Mouse (Mus musculus) neural tube, embryonic 10.5 days (tissue): ENCODE results near the gene Serpinf2.

Experiments used
- DNase-seq: peaks from one replicate; pipeline ENCODE4 v3.0.0-alpha.2; 2017; ENCODE audit warnings: low spot score; ENCODE audit errors: extremely low spot score

Serpinf2 gene

GRCm38 (mm10) chr11:75431307-75431706 lies 8.1 kb downstream of the Serpinf2 start:
- DNase-seq: no peak

GRCm38 (mm10) chr11:75429019-75429705 lies 10.2 kb downstream of the Serpinf2 start:
- DNase-seq: no peak

GRCm38 (mm10) chr11:75424459-75424858 lies 14.9 kb downstream of the Serpinf2 start:
- DNase-seq: no peak

GRCm38 (mm10) chr11:75424033-75424432 lies 15.4 kb downstream of the Serpinf2 start:
- no peak for DNase-seq

GRCm38 (mm10) chr11:75423091-75423490 lies 16.3 kb downstream of the Serpinf2 start:
- DNase-seq: no peak

- DNase-seq: peak; percentile 50
These were observed 17.2 kb downstream of the Serpinf2 start, which contains the start of gene Serpinf1 for GRCm38 (mm10) chr11:75422013-75422792. TSS of gene Serpinf1 (minus strand) at chr11:75422701.

GRCm38 (mm10) chr11:75421375-75422012 lies 17.9 kb downstream of the Serpinf2 start:
- peak; percentile 52 for DNase-seq

GRCm38 (mm10) chr11:75420810-75421374 lies 18.5 kb downstream of the Serpinf2 start:
- DNase-seq: peak; percentile 20

GRCm38 (mm10) chr11:75420037-75420436 lies 19.4 kb downstream of the Serpinf2 start:
- no peak for DNase-seq

GRCm38 (mm10) chr11:75415994-75416393 lies 23.4 kb downstream of the Serpinf2 start:
- no peak for DNase-seq

GRCm38 (mm10) chr11:75415096-75415495 lies 24.3 kb downstream of the Serpinf2 start:
- DNase-seq: no peak

GRCm38 (mm10) chr11:75410591-75410990 lies 28.8 kb downstream of the Serpinf2 start:
- no peak for DNase-seq

- DNase-seq: no peak
These were observed 29.5 kb downstream of the Serpinf2 start for GRCm38 (mm10) chr11:75409679-75410575.

GRCm38 (mm10) chr11:75406865-75407264 lies 32.5 kb downstream of the Serpinf2 start:
- peak; percentile 54 for DNase-seq

GRCm38 (mm10) chr11:75406104-75406503 lies 33.3 kb downstream of the Serpinf2 start:
- DNase-seq: no peak

GRCm38 (mm10) chr11:75404801-75405200 lies 34.6 kb downstream of the Serpinf2 start:
- DNase-seq: no peak

GRCm38 (mm10) chr11:75403301-75404052 lies 35.9 kb downstream of the Serpinf2 start:
- no peak for DNase-seq

- peak; percentile 33 for DNase-seq
These were observed 37.1 kb downstream of the Serpinf2 start for GRCm38 (mm10) chr11:75402271-75402690.

GRCm38 (mm10) chr11:75400099-75400498 lies 39.3 kb downstream of the Serpinf2 start:
- DNase-seq: no peak

GRCm38 (mm10) chr11:75399411-75399841 lies 40.0 kb downstream of the Serpinf2 start:
- DNase-seq: no peak
